Mouse (Mus musculus) lung, postnatal 0 days (tissue): ENCODE results near the gene Alg11.

ENCODE experiments used
- CTCF ChIP-seq: IDR thresholded peaks from 2 replicates; pipeline ENCODE4 v1.5.1; 2016; ENCODE audit warnings: antibody characterized with exemption, mild to moderate bottlenecking
- EP300 ChIP-seq: IDR thresholded peaks from 2 replicates; pipeline ENCODE4 v1.6.1; 2016; ENCODE audit warnings: antibody characterized with exemption, mild to moderate bottlenecking, control low read depth

- TF ChIP-seq CTCF: no peak
- no peak for TF ChIP-seq EP300
Measured at GRCm38 (mm10) chr8:22019498-22019897, 41.0 kb upstream of the Alg11 start.
